Mouse (Mus musculus): ENCODE results near the gene Cacng4. TPM values are rescaled to one million over a fixed set of nuclear protein-coding genes. Genes with fewer than 3 reads are reported as not detected.

The Cacng4 gene
- polyA plus RNA-seq, 1 experiment from 2014 or later, result 1.3 TPM

- Histone ChIP-seq H3K27me3 (ENCODE audit: control insufficient read depth, insufficient read depth, low read length) (no peaks in the 10 kb centered on the region), H3K4me3 (ENCODE audit: low read depth, low read length) (no peak overlapping the region), H3K27ac (replicated peaks) (no peak overlapping the region), H3K36me3 (ENCODE audit: control insufficient read depth, insufficient read depth, low read length) (no peaks in the 10 kb centered on the region), H3K4me2 (replicated peaks; ENCODE audit: low read depth) (no peak overlapping the region), H3K9ac (ENCODE audit: low read length) (no peak overlapping the region), H3K9me3 (ENCODE audit: control insufficient read depth, low read length) (no peaks in the 10 kb centered on the region), H3K4me1 (replicated peaks; ENCODE audit: control insufficient read depth, insufficient read depth) (no peaks in the 10 kb centered on the region)
- DNase-seq (ENCODE audit: low spot score) (no peak), ATAC-seq (ENCODE audit: low FRiP score, low TSS enrichment) (no peak)
- 80% methylated on average over 5 of the region's 5 CpGs for whole genome bisulfite sequencing
- no peak for TF ChIP-seq CTCF (IDR thresholded peaks at IDR 0.05; ENCODE audit: low read depth)
- no peak for TF ChIP-seq EP300 (optimal IDR thresholded peaks at IDR 0.05)
These were observed 45.2 kb downstream of the Cacng4 start for GRCm38 (mm10) chr11:107749114-107749513.

GRCm38 (mm10) chr11:107748243-107749035 is 45.9 kb downstream of the Cacng4 start:
- H3K9me3 ChIP-seq (ENCODE audit: control insufficient read depth, low read length), result no peaks in the 10 kb centered on the region
- no peaks in the 10 kb centered on the region for H3K36me3 ChIP-seq (ENCODE audit: control insufficient read depth, insufficient read depth, low read length)
- no peak overlapping the region for H3K4me2 ChIP-seq (replicated peaks; ENCODE audit: low read depth)
- H3K9ac ChIP-seq (ENCODE audit: low read length), result no peak overlapping the region
- no peak for ATAC-seq (ENCODE audit: low FRiP score, low TSS enrichment)
- no peak for DNase-seq (ENCODE audit: low spot score)
- H3K27ac ChIP-seq (replicated peaks), result no peak overlapping the region
- WGBS, result 67% methylated on average over 5 of the region's 5 CpGs
- H3K4me1 ChIP-seq (replicated peaks; ENCODE audit: control insufficient read depth, insufficient read depth), result no peaks in the 10 kb centered on the region
- H3K4me3 ChIP-seq (ENCODE audit: low read depth, low read length), result no peak overlapping the region
- TF ChIP-seq CTCF (IDR thresholded peaks at IDR 0.05; ENCODE audit: low read depth) (no peak), EP300 (optimal IDR thresholded peaks at IDR 0.05) (no peak)
- no peaks in the 10 kb centered on the region for H3K27me3 ChIP-seq (ENCODE audit: control insufficient read depth, insufficient read depth, low read length)

- Histone ChIP-seq H3K9ac (ENCODE audit: low read length) (no peak overlapping the region), H3K4me1 (replicated peaks; ENCODE audit: control insufficient read depth, insufficient read depth) (no peaks in the 10 kb centered on the region), H3K4me3 (ENCODE audit: low read depth, low read length) (no peak overlapping the region), H3K27ac (replicated peaks) (no peak overlapping the region), H3K27me3 (ENCODE audit: control insufficient read depth, insufficient read depth, low read length) (no peaks in the 10 kb centered on the region), H3K9me3 (ENCODE audit: control insufficient read depth, low read length) (no peaks in the 10 kb centered on the region), H3K4me2 (replicated peaks; ENCODE audit: low read depth) (no peak overlapping the region), H3K36me3 (ENCODE audit: control insufficient read depth, insufficient read depth, low read length) (no peaks in the 10 kb centered on the region)
- TF ChIP-seq CTCF (IDR thresholded peaks at IDR 0.05; ENCODE audit: low read depth), result no peak
- no peak for TF ChIP-seq EP300 (optimal IDR thresholded peaks at IDR 0.05)
- DNase-seq (ENCODE audit: low spot score) (no peak), ATAC-seq (ENCODE audit: low FRiP score, low TSS enrichment) (no peak)
- 37% methylated on average over 3 of the region's 3 CpGs for WGBS
These were observed 51.3 kb downstream of the Cacng4 start for GRCm38 (mm10) chr11:107743100-107743499.

GRCm38 (mm10) chr11:107738418-107739099 is 55.8 kb downstream of the Cacng4 start:
- WGBS, result 77% methylated on average over 20 of the region's 20 CpGs
- ATAC-seq (ENCODE audit: low FRiP score, low TSS enrichment), result no peak

GRCm38 (mm10) chr11:107737886-107738285 is 56.5 kb downstream of the Cacng4 start:
- no peaks in the 10 kb centered on the region for H3K27me3 ChIP-seq (ENCODE audit: control insufficient read depth, insufficient read depth, low read length)
- TF ChIP-seq EP300 (optimal IDR thresholded peaks at IDR 0.05) (no peak), CTCF (IDR thresholded peaks at IDR 0.05; ENCODE audit: low read depth) (no peak)
- DNase-seq (ENCODE audit: low spot score) (no peak), ATAC-seq (ENCODE audit: low FRiP score, low TSS enrichment) (no peak)
- no peak overlapping the region for H3K4me2 ChIP-seq (replicated peaks; ENCODE audit: low read depth)
- H3K36me3 ChIP-seq (ENCODE audit: control insufficient read depth, insufficient read depth, low read length), result no peaks in the 10 kb centered on the region
- H3K4me3 ChIP-seq (ENCODE audit: low read depth, low read length), result no peak overlapping the region
- no peaks in the 10 kb centered on the region for H3K4me1 ChIP-seq (replicated peaks; ENCODE audit: control insufficient read depth, insufficient read depth)
- WGBS, result 74% methylated on average over 6 of the region's 6 CpGs
- no peak overlapping the region for H3K9ac ChIP-seq (ENCODE audit: low read length)
- H3K27ac ChIP-seq (replicated peaks), result no peak overlapping the region
- no peaks in the 10 kb centered on the region for H3K9me3 ChIP-seq (ENCODE audit: control insufficient read depth, low read length)

More at GRCm38 (mm10) chr11:107738418-107739099, 55.8 kb downstream of the Cacng4 start:
- H3K4me1 ChIP-seq (replicated peaks; ENCODE audit: control insufficient read depth, insufficient read depth), result no peaks in the 10 kb centered on the region
- H3K4me2 ChIP-seq (replicated peaks; ENCODE audit: low read depth), result no peak overlapping the region
- no peaks in the 10 kb centered on the region for H3K36me3 ChIP-seq (ENCODE audit: control insufficient read depth, insufficient read depth, low read length)
- DNase-seq (ENCODE audit: low spot score), result no peak
- TF ChIP-seq CTCF (IDR thresholded peaks at IDR 0.05; ENCODE audit: low read depth), result no peak
- no peak for TF ChIP-seq EP300 (optimal IDR thresholded peaks at IDR 0.05)
- no peaks in the 10 kb centered on the region for H3K27me3 ChIP-seq (ENCODE audit: control insufficient read depth, insufficient read depth, low read length)
- H3K9me3 ChIP-seq (ENCODE audit: control insufficient read depth, low read length), result no peaks in the 10 kb centered on the region
- no peak overlapping the region for H3K9ac ChIP-seq (ENCODE audit: low read length)
- H3K27ac ChIP-seq (replicated peaks), result no peak overlapping the region
- H3K4me3 ChIP-seq (ENCODE audit: low read depth, low read length), result no peak overlapping the region

GRCm38 (mm10) chr11:107734133-107734532 is 60.2 kb downstream of the Cacng4 start:
- DNase-seq (ENCODE audit: low spot score), result no peak
- TF ChIP-seq EP300 (optimal IDR thresholded peaks at IDR 0.05), result no peak
- TF ChIP-seq CTCF (IDR thresholded peaks at IDR 0.05; ENCODE audit: low read depth), result peak; percentile 37
- WGBS, result 78% methylated on average over 7 of the region's 7 CpGs

More at GRCm38 (mm10) chr11:107734133-107734532, 60.2 kb downstream of the Cacng4 start:
- H3K9me3 ChIP-seq (ENCODE audit: control insufficient read depth, low read length), result no peaks in the 10 kb centered on the region
- no peak overlapping the region for H3K4me2 ChIP-seq (replicated peaks; ENCODE audit: low read depth)
- no peak overlapping the region for H3K9ac ChIP-seq (ENCODE audit: low read length)
- H3K4me3 ChIP-seq (ENCODE audit: low read depth, low read length), result no peak overlapping the region
- no peaks in the 10 kb centered on the region for H3K4me1 ChIP-seq (replicated peaks; ENCODE audit: control insufficient read depth, insufficient read depth)
- no peaks in the 10 kb centered on the region for H3K36me3 ChIP-seq (ENCODE audit: control insufficient read depth, insufficient read depth, low read length)
- no peaks in the 10 kb centered on the region for H3K27me3 ChIP-seq (ENCODE audit: control insufficient read depth, insufficient read depth, low read length)
- no peak for ATAC-seq (ENCODE audit: low FRiP score, low TSS enrichment)
- no peak overlapping the region for H3K27ac ChIP-seq (replicated peaks)

Data from stomach, postnatal 0 days (tissue).